Mouse (Mus musculus): ENCODE results near the gene Mfsd11. TPM values are rescaled to one million over a fixed set of nuclear protein-coding genes. Genes with fewer than 3 reads are reported as not detected.

The Mfsd11 gene
- total RNA-seq, 1 experiment: 26.5 TPM

- in situ Hi-C loops (cut with MboI; ENCODE audit: low sequenced_read_pairs in 2 of 2, unreplicated experiment in 2 of 2): loop anchor here in 1 of 2 experiments (25.0 kb wide), 1 partner anchor 170 kb away; the partner anchor contains the start of gene Rhbdf2
- peaks cover 0 to 9% of the 10 kb centered on the region in 2 experiments; a peak in 2 of 4 replicates for H3K4me1 ChIP-seq (ENCODE audit: control insufficient read depth in 2 of 2, insufficient read depth in 2 of 2, low read length in 2 of 2, poor library complexity in 1 of 2)
- H3K27ac ChIP-seq (ENCODE audit: insufficient read depth, low read depth, low read length, poor library complexity, severe bottlenecking): no peak overlapping the region
Observed at GRCm38 (mm10) chr11:116807526-116807925, 44.7 kb upstream of the Mfsd11 start.

GRCm38 (mm10) chr11:116807938-116808606, 44.2 kb upstream of the Mfsd11 start:
- Histone ChIP-seq H3K4me1 (ENCODE audit: control insufficient read depth in 2 of 2, insufficient read depth in 2 of 2, low read length in 2 of 2, poor library complexity in 1 of 2) (peaks cover 0 to 12% of the 10 kb centered on the region in 2 experiments; a peak in 2 of 4 replicates), H3K36me3 (ENCODE audit: control insufficient read depth, insufficient read depth, low read length, poor library complexity, severe bottlenecking) (no peaks in the 10 kb centered on the region), H3K9me3 (ENCODE audit: control insufficient read depth, insufficient read depth, low read depth, low read length) (no peaks in the 10 kb centered on the region), H3K4me3 (ENCODE audit: insufficient read depth in 1 of 2, low read depth in 1 of 2, low read length in 2 of 2, poor library complexity in 1 of 2, severe bottlenecking in 1 of 2) (no peak overlapping the region), H3K27ac (ENCODE audit: insufficient read depth, low read depth, low read length, poor library complexity, severe bottlenecking) (no peak overlapping the region), H3K9ac (ENCODE audit: insufficient read depth, low read depth, low read length, poor library complexity, severe bottlenecking) (no peak overlapping the region)
- TF ChIP-seq MAFK (IDR thresholded peaks at IDR 0.05; ENCODE audit: insufficient read depth, low read depth, low read length) (no peak), ZNF384 (IDR thresholded peaks at IDR 0.05; ENCODE audit: low read depth, low read length) (peak; percentile 63; the same call in 1 of the 2 replicates), CHD2 (IDR thresholded peaks at IDR 0.05; ENCODE audit: low read depth, low read length) (no peak), ZC3H11A (IDR thresholded peaks at IDR 0.05; ENCODE audit: borderline replicate concordance, low read depth, low read length) (peak; percentile 90), HCFC1 (IDR thresholded peaks at IDR 0.05; ENCODE audit: borderline replicate concordance, insufficient read depth, low read length) (no peak)
- in situ Hi-C loops (cut with MboI; ENCODE audit: low sequenced_read_pairs in 2 of 2, unreplicated experiment in 2 of 2): loop anchor here in 1 of 2 experiments (25.0 kb wide), 1 partner anchor 171 kb away; the partner anchor contains the start of gene Rhbdf2
- DNase-seq (ENCODE audit: low read depth, low spot score): peak; percentile 74

More at GRCm38 (mm10) chr11:116807526-116807925, 44.7 kb upstream of the Mfsd11 start:
- no peaks in the 10 kb centered on the region for H3K9me3 ChIP-seq (ENCODE audit: control insufficient read depth, insufficient read depth, low read depth, low read length)
- no peak for DNase-seq (ENCODE audit: low read depth, low spot score)
- H3K9ac ChIP-seq (ENCODE audit: insufficient read depth, low read depth, low read length, poor library complexity, severe bottlenecking): no peak overlapping the region
- TF ChIP-seq HCFC1 (IDR thresholded peaks at IDR 0.05; ENCODE audit: borderline replicate concordance, insufficient read depth, low read length) (no peak), CHD2 (IDR thresholded peaks at IDR 0.05; ENCODE audit: low read depth, low read length) (no peak), ZNF384 (IDR thresholded peaks at IDR 0.05; ENCODE audit: low read depth, low read length) (no peak), MAFK (IDR thresholded peaks at IDR 0.05; ENCODE audit: insufficient read depth, low read depth, low read length) (no peak), ZC3H11A (IDR thresholded peaks at IDR 0.05; ENCODE audit: borderline replicate concordance, low read depth, low read length) (no peak)
- no peaks in the 10 kb centered on the region for H3K36me3 ChIP-seq (ENCODE audit: control insufficient read depth, insufficient read depth, low read length, poor library complexity, severe bottlenecking)
- no peak overlapping the region for H3K4me3 ChIP-seq (ENCODE audit: insufficient read depth in 1 of 2, low read depth in 1 of 2, low read length in 2 of 2, poor library complexity in 1 of 2, severe bottlenecking in 1 of 2)

GRCm38 (mm10) chr11:116808811-116809395, 43.3 kb upstream of the Mfsd11 start:
- H3K4me3 ChIP-seq (ENCODE audit: insufficient read depth in 1 of 2, low read depth in 1 of 2, low read length in 2 of 2, poor library complexity in 1 of 2, severe bottlenecking in 1 of 2): no peak overlapping the region
- H3K4me1 ChIP-seq (ENCODE audit: control insufficient read depth in 2 of 2, insufficient read depth in 2 of 2, low read length in 2 of 2, poor library complexity in 1 of 2): peaks cover 0 to 19% of the 10 kb centered on the region in 2 experiments; a peak in 2 of 4 replicates
- in situ Hi-C loops (cut with MboI; ENCODE audit: low sequenced_read_pairs in 2 of 2, unreplicated experiment in 2 of 2): loop anchor here in 1 of 2 experiments (25.0 kb wide), 1 partner anchor 172 kb away; the partner anchor contains the start of gene Rhbdf2
- H3K27ac ChIP-seq (ENCODE audit: insufficient read depth, low read depth, low read length, poor library complexity, severe bottlenecking): no peak overlapping the region
- TF ChIP-seq HCFC1 (IDR thresholded peaks at IDR 0.05; ENCODE audit: borderline replicate concordance, insufficient read depth, low read length) (no peak), MAFK (IDR thresholded peaks at IDR 0.05; ENCODE audit: insufficient read depth, low read depth, low read length) (no peak), CHD2 (IDR thresholded peaks at IDR 0.05; ENCODE audit: low read depth, low read length) (no peak), ZC3H11A (IDR thresholded peaks at IDR 0.05; ENCODE audit: borderline replicate concordance, low read depth, low read length) (no peak), ZNF384 (IDR thresholded peaks at IDR 0.05; ENCODE audit: low read depth, low read length) (no peak)
- H3K36me3 ChIP-seq (ENCODE audit: control insufficient read depth, insufficient read depth, low read length, poor library complexity, severe bottlenecking): no peaks in the 10 kb centered on the region
- H3K9me3 ChIP-seq (ENCODE audit: control insufficient read depth, insufficient read depth, low read depth, low read length): no peaks in the 10 kb centered on the region
- H3K9ac ChIP-seq (ENCODE audit: insufficient read depth, low read depth, low read length, poor library complexity, severe bottlenecking): no peak overlapping the region
- DNase-seq (ENCODE audit: low read depth, low spot score): no peak

- DNase-seq (ENCODE audit: low read depth, low spot score): no peak
- Histone ChIP-seq H3K4me3 (ENCODE audit: insufficient read depth in 1 of 2, low read depth in 1 of 2, low read length in 2 of 2, poor library complexity in 1 of 2, severe bottlenecking in 1 of 2) (no peak overlapping the region), H3K4me1 (ENCODE audit: control insufficient read depth in 2 of 2, insufficient read depth in 2 of 2, low read length in 2 of 2, poor library complexity in 1 of 2) (peaks cover 0 to 20% of the 10 kb centered on the region in 2 experiments; a peak in 2 of 4 replicates), H3K27ac (ENCODE audit: insufficient read depth, low read depth, low read length, poor library complexity, severe bottlenecking) (no peak overlapping the region), H3K9me3 (ENCODE audit: control insufficient read depth, insufficient read depth, low read depth, low read length) (no peaks in the 10 kb centered on the region), H3K36me3 (ENCODE audit: control insufficient read depth, insufficient read depth, low read length, poor library complexity, severe bottlenecking) (no peaks in the 10 kb centered on the region), H3K9ac (ENCODE audit: insufficient read depth, low read depth, low read length, poor library complexity, severe bottlenecking) (no peak overlapping the region)
- TF ChIP-seq CHD2 (IDR thresholded peaks at IDR 0.05; ENCODE audit: low read depth, low read length) (no peak), ZC3H11A (IDR thresholded peaks at IDR 0.05; ENCODE audit: borderline replicate concordance, low read depth, low read length) (no peak), HCFC1 (IDR thresholded peaks at IDR 0.05; ENCODE audit: borderline replicate concordance, insufficient read depth, low read length) (no peak), ZNF384 (IDR thresholded peaks at IDR 0.05; ENCODE audit: low read depth, low read length) (no peak), MAFK (IDR thresholded peaks at IDR 0.05; ENCODE audit: insufficient read depth, low read depth, low read length) (no peak)
- in situ Hi-C loops (cut with MboI; ENCODE audit: low sequenced_read_pairs in 2 of 2, unreplicated experiment in 2 of 2): loop anchor here in 1 of 2 experiments (25.0 kb wide), 1 partner anchor 172 kb away; the partner anchor contains the start of gene Rhbdf2
Observed at GRCm38 (mm10) chr11:116809520-116809919, 42.7 kb upstream of the Mfsd11 start.
